Mouse (Mus musculus) megakaryocyte, embryonic 14.5 days (primary cell): ENCODE measurements around the gene Nfkbia.

ENCODE experiments used
- FLI1 ChIP-seq: IDR thresholded peaks from 2 replicates; pipeline ENCODE4 v1.6.1; 2012; ENCODE audit warnings: low read length, inconsistent platforms, mixed read lengths
- GATA1 ChIP-seq: IDR thresholded peaks from 3 replicates; pipeline ENCODE4 v1.6.1; 2012; ENCODE audit warnings: mixed read lengths, low read length, inconsistent platforms, borderline replicate concordance

GRCm38 (mm10) chr12:55492184-55492898 is at the start of gene Nfkbia:
- TF ChIP-seq GATA1: no peak
- no peak for TF ChIP-seq FLI1
